Mouse (Mus musculus): Measurements from ENCODE around the gene Gm43517.

Gm43517 gene

GRCm38 (mm10) chr12:49384876-49385630 is at the start of gene Gm43517:
TSS of gene Gm43517 (plus strand) at chr12:49385174.
- DNase-seq: no peak

- no peak for DNase-seq
Measured at GRCm38 (mm10) chr12:49349697-49350096, 35.3 kb upstream of the Gm43517 start.

- DNase-seq: no peak
Measured at GRCm38 (mm10) chr12:49368931-49369330, 16.0 kb upstream of the Gm43517 start.

GRCm38 (mm10) chr12:49372170-49372569 is 12.8 kb upstream of the Gm43517 start:
- DNase-seq: no peak

- no peak for DNase-seq
Measured at GRCm38 (mm10) chr12:49373176-49373575, 11.8 kb upstream of the Gm43517 start.

GRCm38 (mm10) chr12:49373821-49374605 is 11.0 kb upstream of the Gm43517 start:
- DNase-seq: no peak

GRCm38 (mm10) chr12:49374606-49374995 is 10.4 kb upstream of the Gm43517 start:
- no peak for DNase-seq

- no peak for DNase-seq
Measured at GRCm38 (mm10) chr12:49375427-49376317, 9.3 kb upstream of the Gm43517 start.

- DNase-seq: no peak
Measured at GRCm38 (mm10) chr12:49376318-49376992, 8.5 kb upstream of the Gm43517 start.

- no peak for DNase-seq
Measured at GRCm38 (mm10) chr12:49377281-49377970, 7.5 kb upstream of the Gm43517 start.

GRCm38 (mm10) chr12:49378920-49379319 is 6.1 kb upstream of the Gm43517 start:
- DNase-seq: no peak

GRCm38 (mm10) chr12:49379446-49379845 is 5.5 kb upstream of the Gm43517 start:
- DNase-seq: no peak

GRCm38 (mm10) chr12:49380442-49380841 is 4.5 kb upstream of the Gm43517 start:
- DNase-seq: no peak

- no peak for DNase-seq
Measured at GRCm38 (mm10) chr12:49381031-49381525, 3.9 kb upstream of the Gm43517 start.

- no peak for DNase-seq
Measured at GRCm38 (mm10) chr12:49381721-49382365, 3.1 kb upstream of the Gm43517 start.

GRCm38 (mm10) chr12:49382565-49383520 is 2.1 kb upstream of the Gm43517 start, which contains the start of gene Foxg1:
TSS of gene Foxg1 (plus strand) at chr12:49382660.
- no peak for DNase-seq

GRCm38 (mm10) chr12:49383521-49384133 is 1.3 kb upstream of the Gm43517 start:
- DNase-seq: no peak

GRCm38 (mm10) chr12:49384295-49384875 is 589 bp upstream of the Gm43517 start:
- DNase-seq: no peak

GRCm38 (mm10) chr12:49385631-49385990 is 637 bp downstream of the Gm43517 start:
- no peak for DNase-seq

All from cerebellum, adult 18-20 months (tissue).